Mouse (Mus musculus) spleen, postnatal 10 days (tissue): Measurements from ENCODE around the gene Nprl3.
"Not testable (repeated sequence)": the region's sequence is repeated elsewhere in the genome, so short reads cannot be mapped to it uniquely, and the experiment has no call there.

ENCODE experiments used
- DNase-seq, 2 experiments: peaks; one replicate each; pipeline ENCODE4 v3.0.0; 2021 to 2022; ENCODE audit warnings: low spot score in 2 of 2

The Nprl3 gene

GRCm38 (mm10) chr11:32267188-32267884, at the start of gene Nprl3:
Nprl3 (minus strand) TSS chr11:32267707.
- peak; percentile 96 to 97 for DNase-seq

- no peak for DNase-seq
These were observed 48.5 kb upstream of the Nprl3 start for GRCm38 (mm10) chr11:32316009-32316408.

DNA sequence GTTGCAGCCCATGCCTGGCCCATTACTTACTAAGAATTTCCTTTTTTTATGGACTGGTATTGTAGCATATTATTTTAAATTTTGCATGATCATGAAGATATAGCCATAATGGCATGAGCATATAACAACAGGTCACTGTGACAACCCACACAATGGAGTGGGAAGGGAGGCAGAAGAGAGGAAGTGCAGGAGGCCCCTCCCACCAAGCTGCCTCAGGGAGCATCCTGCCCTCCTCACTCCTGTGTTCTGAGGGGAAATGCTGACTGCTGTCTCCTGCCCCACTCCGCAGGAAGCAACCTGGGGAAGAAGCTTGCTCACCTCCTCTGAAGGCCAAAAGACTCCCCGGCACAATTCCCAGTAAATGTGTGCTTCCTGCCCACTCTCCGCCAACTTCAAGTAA, 42.4 kb upstream of the Nprl3 start:
- DNase-seq, result no peak

DNA sequence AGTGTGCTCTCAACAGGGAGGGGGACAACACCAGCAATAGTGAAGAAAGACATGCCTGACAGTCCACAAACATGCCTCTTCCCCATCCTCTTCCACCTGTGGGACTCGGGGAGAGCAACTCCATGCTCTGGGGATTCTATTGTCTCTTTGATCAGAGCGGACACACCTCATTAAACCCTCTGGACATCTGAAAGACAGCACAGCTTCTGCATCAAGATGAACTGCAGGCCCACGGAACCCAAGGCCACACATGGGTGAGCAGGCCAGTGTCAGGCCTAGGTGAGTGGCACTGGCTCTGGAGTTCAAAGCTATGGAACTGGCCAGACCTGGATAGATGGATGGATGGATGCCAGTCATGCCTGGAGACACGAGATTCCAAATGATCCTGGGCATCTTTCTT, 41.9 kb upstream of the Nprl3 start:
- no peak for DNase-seq

DNA sequence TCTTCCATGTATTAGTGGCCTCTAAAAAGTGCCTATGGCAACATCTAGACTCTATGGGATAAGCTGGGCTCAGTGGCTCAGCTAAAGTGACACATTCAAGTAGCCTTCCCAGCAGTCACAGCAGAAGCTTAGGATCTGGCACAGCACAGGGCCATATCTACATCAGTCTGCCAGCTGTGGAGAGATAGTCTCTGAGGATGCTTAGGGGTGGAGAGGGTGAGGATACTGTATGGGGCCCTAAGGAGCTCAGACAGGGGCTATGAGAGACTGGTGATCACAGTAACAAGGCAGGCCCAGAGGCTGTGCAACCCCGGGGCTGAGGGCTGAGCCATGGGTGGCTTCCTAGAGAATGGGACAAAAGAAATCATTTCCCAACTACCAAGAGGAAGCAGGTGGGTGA, 39.5 kb upstream of the Nprl3 start:
- DNase-seq, result no peak

GRCm38 (mm10) chr11:32303455-32303854, 35.9 kb upstream of the Nprl3 start:
- no peak for DNase-seq

GRCm38 (mm10) chr11:32302824-32303419, 35.4 kb upstream of the Nprl3 start:
- DNase-seq, result no peak

GRCm38 (mm10) chr11:32301506-32301905, 34.0 kb upstream of the Nprl3 start:
- DNase-seq, result no peak

GRCm38 (mm10) chr11:32300279-32301267, 33.1 kb upstream of the Nprl3 start:
- DNase-seq, result peak; percentile 27 to 36

GRCm38 (mm10) chr11:32299865-32300264, 32.4 kb upstream of the Nprl3 start, which contains the start of gene Hbq1a:
Hbq1a (plus strand) TSS chr11:32300069.
- peak; percentile 75 to 83 for DNase-seq

DNA sequence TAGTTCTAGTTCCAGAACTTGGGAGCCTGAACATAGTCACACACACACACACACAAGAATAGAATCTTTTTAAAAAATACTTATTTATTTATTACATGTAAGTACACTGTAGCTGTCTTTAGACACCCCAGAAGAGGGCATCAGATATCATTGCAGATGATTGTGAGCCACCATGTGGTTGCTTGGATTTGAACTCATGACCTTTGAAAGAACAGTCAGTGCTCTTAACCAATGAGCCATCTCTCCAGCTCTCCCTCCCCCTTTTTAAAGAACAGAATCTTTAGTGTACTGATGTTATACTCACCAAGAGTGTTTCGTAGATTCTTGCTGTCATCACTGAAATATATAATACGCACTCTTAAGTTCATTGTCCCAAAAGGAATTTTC, 31.0 kb upstream of the Nprl3 start:
- DNase-seq, result peak in 1 of 2 experiments; percentile 18

- DNase-seq, result peak in 1 of 2 experiments; percentile 12
These were observed 30.5 kb upstream of the Nprl3 start for GRCm38 (mm10) chr11:32297866-32298531.

GRCm38 (mm10) chr11:32297417-32297816, 29.9 kb upstream of the Nprl3 start:
- DNase-seq, result peak in 1 of 2 experiments; percentile 31

DNA sequence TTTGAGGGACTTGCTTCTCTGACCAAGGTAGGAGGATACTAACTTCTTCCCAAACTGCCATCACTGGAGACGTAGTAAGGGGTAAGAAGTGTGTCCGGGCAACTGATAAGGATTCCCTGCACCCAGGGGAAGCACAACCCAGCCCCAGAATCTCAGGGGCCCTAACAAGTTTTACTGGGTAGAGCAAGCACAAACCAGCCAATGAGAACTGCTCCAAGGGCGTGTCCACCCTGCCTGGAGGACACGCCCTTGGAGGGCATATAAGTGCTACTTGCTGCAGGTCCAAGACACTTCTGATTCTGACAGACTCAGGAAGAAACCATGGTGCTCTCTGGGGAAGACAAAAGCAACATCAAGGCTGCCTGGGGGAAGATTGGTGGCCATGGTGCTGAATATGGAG, 28.7 kb upstream of the Nprl3 start, which contains the start of gene Hba-a2:
Gene Hba-a2, plus strand, starts transcription at position 287 of the 400 bp plus-strand sequence.
- DNase-seq, result not testable (repeated sequence)

GRCm38 (mm10) chr11:32293479-32293878, 26.0 kb upstream of the Nprl3 start:
- peak in 1 of 2 experiments; percentile 41 for DNase-seq

GRCm38 (mm10) chr11:32292819-32293218, 25.3 kb upstream of the Nprl3 start:
- peak; percentile 39 to 51 for DNase-seq

- DNase-seq, result peak; percentile 59 to 70
These were observed 20.0 kb upstream of the Nprl3 start for GRCm38 (mm10) chr11:32287493-32287825.

GRCm38 (mm10) chr11:32286695-32287492, 19.4 kb upstream of the Nprl3 start, which contains the start of gene Hbq1b:
Hbq1b (plus strand) TSS chr11:32286965.
- peak; percentile 89 to 90 for DNase-seq

GRCm38 (mm10) chr11:32285887-32286286, 18.4 kb upstream of the Nprl3 start:
- not testable (repeated sequence) for DNase-seq

DNA sequence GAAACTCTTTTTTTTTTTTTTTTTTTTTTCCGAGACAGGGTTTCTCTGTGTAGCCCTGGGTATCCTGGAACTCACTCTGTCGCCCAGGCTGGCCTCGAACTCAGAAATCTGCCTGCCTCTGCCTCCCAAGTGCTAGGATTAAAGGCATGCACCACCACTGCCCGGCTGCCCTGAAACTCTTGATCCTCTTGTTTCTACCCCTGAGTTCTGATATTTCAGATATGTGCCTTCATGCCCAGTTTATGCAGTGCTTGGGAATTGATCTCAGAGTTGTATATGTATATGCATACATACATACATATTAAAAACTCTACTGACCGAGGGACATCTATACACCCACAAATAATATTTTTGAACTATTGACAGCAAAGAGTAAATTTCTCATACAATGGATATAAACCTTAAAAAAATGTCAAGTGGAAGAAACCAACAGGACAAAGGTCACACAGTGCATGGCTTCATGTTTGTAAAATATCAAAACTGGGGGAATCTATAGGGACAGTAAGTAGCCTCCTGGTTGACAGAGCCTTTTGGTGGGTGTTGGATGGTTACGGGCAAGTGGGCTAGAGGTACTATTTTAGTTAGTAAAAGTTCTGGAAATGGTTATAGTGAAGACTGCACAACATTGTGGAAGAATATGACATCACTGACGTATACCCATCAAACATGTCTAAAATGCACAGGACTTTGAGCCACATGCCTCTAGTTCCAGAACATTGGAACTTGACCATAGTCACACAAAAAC, 17.7 kb upstream of the Nprl3 start:
- peak; percentile 77 to 80 for DNase-seq
